Mouse (Mus musculus): ENCODE results near the gene Dync1i1.

Dync1i1 gene

DNA sequence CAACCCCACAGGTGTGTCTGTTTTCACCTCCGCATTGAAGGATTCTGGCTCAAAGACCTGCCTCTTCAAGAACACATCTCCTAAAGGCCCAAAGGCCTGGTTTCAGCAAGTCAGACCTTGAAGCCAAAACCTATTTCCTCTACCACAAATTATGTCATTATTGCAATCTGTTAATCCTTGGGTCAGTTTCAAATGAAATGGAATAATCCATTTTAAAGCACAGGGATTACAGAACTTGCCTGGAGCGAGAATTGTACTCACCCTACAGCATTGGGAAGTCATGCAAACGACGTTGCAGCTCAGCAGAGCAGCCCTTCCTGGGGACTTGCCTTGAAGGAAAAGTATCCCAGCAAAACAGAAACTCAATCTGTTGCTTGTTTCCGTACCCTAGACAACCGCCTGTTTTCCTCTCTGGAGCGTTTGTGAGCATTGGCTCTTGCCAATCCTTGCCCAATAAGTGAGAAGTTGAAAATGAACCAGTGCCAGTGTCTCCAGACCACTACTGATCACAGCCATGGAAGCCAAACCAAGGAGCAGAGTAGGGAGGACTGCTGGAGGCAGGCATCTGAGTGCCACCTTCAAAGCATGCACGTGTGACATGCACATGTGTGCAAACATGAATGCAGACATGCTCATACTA, 241.5 kb downstream of the Dync1i1 start:
- DNase-seq (ENCODE audit: low read depth, low spot score), result no peak

DNA sequence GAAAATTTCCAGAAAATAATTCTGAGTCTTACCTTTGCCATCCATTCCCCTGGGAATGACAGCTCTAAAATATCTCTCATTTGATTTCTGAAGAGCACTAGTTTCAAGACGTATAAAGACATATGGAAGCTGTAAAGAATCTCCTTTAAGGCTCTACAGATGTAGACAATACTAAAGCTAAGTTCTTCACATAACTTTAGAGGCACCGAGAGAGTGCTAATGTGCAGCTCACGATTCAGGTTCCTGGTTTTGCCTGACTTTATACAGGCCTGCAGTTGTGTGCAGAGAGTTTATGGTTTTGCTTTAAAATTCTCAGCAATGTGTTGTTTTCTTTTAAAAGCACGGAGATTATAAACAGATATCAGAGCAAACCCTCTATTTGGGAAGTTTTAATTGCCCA, 242.1 kb downstream of the Dync1i1 start:
- no peak for DNase-seq (ENCODE audit: low read depth, low spot score)

DNA sequence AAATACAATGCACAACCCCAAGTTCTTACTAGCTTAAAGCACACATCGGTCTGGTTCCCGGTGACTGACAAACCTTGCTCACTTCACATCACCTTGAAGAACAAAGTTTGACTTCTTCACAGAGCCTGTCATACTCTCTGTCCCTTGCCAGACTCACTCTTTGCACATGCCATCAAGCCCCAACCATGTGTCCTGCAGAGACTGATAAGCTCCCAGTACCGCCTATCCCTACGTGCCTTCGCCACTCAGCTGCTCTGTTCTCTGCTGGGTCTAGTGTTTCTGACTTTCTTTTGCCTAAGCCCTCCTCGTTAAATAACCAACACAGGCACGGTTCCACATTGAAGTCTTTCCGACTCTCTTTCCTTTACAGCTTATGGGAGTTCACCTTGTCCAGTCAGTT, 244.2 kb downstream of the Dync1i1 start:
- DNase-seq (ENCODE audit: low read depth, low spot score), result no peak

DNA sequence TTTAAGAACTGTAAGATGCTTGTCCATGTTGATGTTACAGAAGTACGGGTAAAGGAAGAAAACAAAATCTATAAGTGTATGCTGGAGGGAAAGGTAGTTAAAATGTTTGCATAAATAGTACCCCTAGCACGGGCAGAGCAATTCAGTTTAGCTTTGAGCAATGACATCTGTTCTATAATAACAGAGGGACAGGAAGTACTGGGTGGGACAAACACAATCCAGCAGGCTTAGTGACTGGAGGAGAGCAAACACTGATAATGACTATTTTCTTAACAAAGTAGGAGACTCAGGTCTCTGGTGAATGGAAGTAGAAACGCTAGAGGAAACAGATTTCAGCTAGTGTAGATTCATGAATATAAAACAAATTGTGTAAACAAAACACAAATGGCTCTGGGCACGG, 250.8 kb downstream of the Dync1i1 start:
- no peak for DNase-seq (ENCODE audit: low read depth, low spot score)

DNA sequence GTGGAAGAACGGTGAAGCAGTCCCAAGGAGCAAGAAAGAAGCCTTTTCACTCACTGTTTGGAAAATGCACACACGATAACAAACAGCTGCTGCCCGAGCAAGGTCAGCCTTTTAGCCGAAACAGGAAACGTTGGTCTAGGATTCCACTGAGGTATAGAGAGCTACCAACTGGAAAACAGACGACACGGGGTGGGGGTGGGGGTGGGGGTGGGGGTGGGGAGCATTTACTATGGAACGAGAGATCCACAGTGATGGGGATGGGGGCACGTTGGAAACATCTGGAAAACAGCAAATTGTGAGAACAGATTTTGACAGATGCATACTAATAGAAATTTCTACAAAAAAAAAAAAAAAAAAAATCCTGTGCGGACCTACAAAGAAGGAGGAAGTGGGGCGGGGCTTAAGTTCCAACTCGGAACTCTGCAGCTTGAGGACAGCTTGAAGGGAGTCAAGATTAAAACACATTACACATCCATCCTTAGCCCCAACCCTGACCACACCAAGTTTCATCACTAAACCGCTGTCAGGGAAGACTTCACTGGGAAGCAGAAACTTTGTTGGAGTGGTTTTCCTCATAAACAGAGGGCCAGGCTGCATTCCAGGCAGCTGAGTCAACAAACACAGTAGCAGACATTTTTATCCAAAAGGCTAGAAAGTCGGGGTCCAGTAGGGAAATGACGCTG, 251.9 kb downstream of the Dync1i1 start:
- DNase-seq (ENCODE audit: low read depth, low spot score), result peak; percentile 48

DNA sequence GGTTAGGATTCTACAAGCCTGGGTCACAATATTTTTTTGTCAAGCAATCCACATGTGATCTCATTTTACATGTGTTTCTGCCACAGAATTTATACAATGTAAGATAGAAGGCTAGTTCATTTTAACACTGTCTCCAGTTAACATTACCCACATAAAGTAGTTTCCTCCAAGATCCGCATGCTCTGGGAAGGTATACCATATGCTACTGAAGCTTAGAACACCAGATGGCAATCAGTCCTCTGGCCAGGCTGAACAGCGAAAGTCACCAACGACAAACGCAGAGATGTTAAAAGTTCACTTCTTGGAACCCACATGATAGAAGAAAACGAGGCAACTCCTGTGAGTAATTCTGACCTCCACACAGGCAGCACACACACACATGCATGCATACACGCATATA, 265.8 kb downstream of the Dync1i1 start:
- DNase-seq (ENCODE audit: low read depth, low spot score), result no peak

DNA sequence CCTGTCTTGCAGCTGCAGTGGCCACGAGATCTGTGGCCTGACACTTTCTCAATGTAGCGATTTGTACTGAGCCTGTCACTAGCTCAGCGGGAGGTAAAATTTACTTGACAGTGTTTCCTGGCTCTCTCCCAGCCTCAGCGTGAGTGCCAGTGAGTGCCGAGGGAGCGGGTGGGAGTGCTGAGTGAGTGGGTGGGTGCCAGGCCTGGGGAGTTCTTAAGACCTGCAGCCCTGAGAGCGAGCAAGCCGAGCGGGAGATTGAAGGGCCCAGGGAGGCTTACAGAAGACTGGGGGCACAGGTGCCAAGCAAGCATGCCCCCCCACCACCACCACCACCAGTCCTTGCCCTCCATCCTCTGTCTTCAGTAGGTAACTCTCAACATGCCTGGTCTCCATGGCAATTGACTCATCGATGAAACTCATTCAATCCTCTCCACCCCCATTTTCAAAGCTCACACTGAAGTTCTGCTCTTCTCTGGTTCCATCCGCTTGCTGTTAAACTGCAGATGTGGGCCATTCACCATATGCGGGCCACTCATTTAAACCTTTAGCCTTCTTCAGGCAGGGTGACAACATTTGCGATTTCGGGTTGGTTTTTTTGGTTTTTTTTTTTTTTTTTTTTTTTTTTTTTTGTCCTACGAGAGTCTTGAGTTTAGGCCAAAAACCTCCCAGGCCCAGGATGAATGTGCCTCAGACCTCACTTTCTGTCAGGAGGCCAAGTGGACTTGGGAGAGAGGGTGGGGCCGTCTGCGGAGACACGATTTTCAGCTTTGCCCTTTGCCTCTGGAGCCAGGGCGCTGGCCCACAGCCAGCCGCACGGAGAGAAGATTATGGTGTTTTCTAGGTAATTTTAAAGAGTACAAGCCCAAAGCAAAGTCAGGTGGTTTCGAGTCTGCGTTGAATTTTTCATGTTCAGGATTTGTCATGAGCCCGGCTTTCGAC, 266.6 kb downstream of the Dync1i1 start:
- DNase-seq (ENCODE audit: low read depth, low spot score), result peak; percentile 23

DNA sequence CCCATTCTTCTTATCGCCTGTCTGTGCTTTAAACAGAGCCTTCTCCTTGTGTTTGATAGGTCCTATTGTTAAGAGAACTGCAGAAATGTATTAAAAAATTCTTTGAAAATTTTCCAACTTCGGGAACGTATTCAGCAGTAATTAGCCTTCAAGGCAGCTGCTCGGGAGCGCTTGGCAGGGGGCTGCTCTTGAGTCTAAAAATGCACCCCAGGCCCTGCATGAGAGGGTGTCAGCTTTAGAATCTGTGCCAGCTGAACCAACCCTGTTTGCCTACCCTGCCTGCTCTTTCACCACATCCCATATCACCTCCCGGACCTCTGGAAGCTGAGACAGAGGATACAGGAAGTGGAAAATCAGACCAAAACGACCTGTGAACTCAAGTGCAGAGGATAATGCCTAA, 267.6 kb downstream of the Dync1i1 start:
- DNase-seq (ENCODE audit: low read depth, low spot score), result no peak

DNA sequence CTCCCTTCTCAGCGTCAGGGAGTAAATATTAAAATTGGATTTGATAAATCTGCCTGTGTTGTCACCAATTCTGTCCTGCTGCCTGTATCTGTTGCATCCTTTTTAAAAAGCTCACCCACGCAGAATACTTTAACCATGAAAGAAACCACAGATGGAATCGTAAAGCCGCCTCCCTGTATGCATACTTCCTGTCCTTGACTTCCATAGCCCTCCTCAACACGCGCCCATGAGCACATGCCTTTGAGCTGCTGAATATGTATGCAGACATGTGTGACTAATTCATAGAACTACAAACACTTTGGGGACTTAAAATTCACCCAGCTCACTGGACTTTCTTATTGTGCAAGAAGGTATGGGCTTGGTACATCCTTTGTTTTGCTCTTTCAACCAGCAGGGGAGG, 272.1 kb downstream of the Dync1i1 start:
- no peak for DNase-seq (ENCODE audit: low read depth, low spot score)

DNA sequence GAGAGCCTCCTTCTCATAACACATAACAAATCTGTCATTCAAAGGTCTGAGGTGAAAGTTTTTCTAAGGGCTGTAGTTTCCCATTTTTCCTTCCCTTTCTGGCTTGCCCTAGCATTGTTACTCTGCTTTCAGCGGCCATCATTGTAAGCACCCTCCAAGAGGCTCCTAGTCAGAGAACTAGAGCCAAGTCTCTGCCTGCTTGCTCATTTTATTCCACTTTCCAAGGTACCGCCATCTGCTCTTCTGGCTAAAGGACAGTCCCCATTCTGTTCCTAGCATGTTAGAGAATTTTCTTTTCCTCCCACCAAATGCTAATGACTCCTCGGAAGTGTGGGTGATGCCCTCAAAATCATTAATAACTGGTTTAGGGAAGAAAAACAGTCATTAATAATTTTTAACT, 276.6 kb downstream of the Dync1i1 start:
- no peak for DNase-seq (ENCODE audit: low read depth, low spot score)

DNA sequence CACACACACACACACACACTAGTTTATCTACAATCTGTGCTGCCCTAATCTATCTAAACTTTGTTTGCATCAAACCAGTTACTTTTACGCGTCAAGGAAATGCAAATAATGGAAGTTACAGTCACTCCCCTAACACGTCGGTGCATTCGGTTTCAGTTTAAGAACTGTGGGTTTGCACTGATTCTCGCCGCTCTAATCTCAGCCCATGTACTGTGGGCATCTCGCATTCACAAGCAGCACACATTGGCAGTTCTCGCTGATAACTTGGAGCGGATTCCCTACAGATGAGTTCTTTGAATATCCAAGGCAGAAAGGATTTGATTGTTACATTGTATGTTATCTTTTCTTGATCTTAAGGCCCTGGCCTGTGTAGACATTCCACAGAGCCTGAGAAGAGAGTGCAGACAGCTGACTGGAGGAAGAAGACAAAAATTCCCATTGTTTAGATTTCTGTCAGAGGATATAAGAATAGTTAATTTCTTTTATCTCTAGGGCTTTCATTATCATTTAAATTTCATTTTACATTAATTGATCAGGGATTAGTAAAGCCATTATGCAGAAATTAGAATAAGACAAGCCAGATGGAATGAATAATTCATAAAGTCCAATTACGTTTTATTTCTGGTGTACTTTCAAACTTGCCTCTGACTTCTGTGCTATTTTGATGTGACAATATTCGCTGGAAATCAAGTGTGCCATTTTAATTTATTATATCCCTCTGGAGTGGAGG, 279.5 kb downstream of the Dync1i1 start:
- no peak for DNase-seq (ENCODE audit: low read depth, low spot score)

DNA sequence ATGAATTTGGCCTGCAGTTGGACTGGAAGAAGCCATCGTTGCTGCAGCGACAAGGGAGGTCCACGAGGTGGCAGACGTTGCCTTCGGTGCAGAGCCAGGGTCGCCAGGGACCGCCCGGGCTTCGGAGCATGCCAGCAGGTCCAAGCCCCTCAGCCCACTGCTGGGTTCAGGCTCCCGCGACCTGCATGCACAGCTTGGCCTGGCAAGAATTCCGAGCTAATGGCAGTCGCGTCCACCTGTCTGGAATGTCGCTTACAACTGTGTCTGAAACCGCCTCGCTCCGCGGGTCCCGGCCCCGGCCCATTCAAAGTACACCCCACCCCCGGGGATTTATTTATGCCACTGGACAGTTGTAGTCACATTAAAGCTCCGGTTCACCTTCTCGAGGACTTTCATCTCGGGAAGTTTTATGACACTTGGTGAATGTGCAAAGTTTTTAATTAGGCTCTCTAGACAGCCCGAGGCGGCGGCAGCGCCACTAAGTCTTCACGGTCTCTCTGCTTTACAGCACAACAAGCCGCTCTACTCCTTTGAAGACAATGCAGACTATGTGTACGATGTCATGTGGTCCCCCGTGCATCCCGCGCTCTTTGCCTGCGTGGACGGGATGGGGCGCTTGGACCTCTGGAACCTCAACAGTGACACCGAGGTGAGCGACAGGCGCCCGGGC, 280.5 kb downstream of the Dync1i1 start:
- DNase-seq (ENCODE audit: low read depth, low spot score), result peak; percentile 76

DNA sequence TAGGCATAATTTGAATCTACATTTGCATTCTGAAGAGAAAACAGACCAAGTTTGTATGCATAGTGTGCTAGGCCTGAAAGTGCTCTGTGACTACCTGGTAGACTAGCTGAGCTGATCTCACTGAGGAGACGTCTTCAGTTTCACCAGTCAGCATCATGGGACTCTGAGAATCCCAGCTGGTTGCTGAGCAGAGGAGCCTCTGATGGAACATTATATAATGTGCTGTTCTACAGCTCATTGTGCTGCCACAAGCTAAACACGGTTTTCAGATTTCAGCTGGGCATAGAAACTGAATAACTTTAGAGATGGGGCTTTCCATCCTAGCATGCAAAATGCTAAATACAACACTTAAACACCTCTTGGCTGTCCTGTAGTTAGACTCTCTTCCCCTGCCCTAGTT, 285.9 kb downstream of the Dync1i1 start:
- DNase-seq (ENCODE audit: low read depth, low spot score), result no peak

DNA sequence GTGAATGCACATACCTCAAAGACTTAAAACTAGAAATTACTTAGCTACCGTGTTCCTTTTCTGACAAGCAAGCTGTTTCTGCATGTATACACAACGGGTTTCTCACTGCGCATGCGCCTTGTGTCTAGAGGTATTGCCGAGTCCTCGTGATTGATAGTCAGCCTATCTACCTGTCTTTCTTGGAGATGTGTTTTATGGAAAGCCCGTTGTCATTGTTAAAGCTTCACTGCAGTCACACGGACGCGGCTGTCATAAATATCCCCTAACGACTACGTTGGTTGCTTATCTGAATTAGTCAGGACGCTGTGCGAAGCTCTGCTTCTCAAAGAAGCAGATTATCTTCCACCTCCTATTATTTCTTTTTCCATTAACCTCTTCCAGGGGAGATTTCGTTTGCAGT, 290.2 kb downstream of the Dync1i1 start:
- no peak for DNase-seq (ENCODE audit: low read depth, low spot score)

DNA sequence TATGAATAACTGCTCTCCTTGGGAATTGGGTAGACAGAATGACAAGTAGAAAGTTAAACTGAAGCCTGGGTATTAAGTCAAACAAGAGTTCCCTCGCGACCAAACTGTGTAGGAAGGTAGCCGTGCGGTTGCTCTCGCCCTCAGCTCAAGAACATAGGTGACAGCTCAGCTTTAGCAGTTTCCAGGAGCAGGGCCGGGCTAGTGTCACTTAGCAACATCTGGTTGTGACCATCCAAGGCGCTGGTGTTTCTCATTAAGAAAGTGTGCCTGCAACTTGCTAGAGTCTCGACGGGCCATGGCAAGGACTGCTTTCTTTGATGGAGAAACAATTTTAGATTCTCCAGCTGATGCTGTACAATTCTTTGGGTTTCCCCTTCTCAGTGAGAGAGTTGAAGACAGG, 291.5 kb downstream of the Dync1i1 start:
- no peak for DNase-seq (ENCODE audit: low read depth, low spot score)

DNA sequence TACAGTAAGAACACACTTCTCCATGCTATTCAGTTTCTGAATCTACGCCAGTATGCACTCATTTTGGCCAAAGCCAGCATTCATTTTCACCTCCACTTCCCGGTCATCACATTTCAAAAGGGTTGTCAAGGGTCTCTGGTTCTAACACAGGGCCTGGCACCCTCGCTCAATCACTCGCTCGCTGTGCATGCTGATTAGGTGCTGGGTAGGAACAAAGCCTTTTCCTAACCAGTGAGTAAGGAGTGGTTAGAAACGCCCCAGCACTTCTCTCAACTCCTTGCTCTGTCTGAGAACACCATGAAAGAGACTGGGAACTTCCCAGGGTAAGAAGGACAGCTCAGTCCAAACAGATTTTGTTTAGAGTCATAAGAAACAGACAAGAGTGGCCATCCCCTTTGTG, 298.5 kb downstream of the Dync1i1 start:
- peak; percentile 23 for DNase-seq (ENCODE audit: low read depth, low spot score)

DNA sequence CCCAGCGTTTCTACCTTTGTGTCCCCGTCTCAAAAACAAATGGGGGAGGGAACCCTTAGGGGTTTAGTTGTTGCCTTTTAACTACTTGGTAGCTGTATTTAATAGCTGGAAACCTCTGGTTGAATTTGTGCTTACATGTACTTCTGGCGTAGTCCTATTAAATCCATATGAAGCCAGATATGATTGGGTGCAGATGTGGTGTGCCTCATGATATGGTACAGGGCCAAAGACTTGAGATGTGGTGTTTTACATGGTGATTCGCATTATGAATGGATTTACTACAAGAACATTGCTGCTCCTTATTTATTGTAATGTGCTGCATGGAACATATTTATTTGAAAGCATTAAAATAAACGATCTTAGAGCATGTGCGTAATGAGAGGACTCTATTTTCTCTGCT, 302.2 kb downstream of the Dync1i1 start:
- DNase-seq (ENCODE audit: low read depth, low spot score), result no peak

DNA sequence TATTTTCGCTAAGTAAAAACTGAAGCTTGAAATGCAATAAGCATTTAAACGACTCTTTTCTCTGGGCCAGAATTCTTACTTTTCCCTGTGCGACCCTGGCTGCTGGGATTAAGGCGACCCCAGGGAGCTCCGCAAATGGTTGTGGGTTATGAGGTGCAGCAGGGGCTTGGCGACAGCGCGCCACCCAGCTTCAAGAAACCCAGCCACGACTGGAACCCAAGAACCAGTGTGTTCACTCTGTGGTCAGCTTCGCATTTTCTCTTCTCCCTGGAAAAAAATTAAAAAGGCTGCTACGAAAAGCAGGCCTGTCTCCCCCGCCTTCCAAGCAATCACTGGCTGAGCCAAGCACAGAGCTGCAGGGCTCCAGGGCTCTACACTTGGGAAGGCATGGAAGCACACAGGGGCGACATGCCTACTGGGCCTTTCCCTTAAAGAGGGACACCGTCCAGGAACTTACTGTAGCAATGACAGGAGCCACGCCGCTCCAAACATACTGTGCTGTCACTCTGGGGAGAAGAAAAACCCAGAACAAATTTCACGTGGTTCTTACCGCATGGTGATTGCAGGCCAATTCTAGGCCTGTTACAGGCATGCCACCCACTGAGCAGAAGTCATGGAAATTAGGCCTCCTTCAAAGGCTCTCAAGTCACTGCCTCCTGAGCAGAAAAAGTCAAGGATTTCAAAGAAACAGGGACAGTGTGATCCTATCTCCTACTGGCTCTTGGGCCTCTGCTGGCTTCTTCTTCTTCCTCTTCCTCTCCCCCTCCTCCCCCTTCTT, 313.5 kb downstream of the Dync1i1 start:
- DNase-seq (ENCODE audit: low read depth, low spot score), result peak; percentile 65

DNA sequence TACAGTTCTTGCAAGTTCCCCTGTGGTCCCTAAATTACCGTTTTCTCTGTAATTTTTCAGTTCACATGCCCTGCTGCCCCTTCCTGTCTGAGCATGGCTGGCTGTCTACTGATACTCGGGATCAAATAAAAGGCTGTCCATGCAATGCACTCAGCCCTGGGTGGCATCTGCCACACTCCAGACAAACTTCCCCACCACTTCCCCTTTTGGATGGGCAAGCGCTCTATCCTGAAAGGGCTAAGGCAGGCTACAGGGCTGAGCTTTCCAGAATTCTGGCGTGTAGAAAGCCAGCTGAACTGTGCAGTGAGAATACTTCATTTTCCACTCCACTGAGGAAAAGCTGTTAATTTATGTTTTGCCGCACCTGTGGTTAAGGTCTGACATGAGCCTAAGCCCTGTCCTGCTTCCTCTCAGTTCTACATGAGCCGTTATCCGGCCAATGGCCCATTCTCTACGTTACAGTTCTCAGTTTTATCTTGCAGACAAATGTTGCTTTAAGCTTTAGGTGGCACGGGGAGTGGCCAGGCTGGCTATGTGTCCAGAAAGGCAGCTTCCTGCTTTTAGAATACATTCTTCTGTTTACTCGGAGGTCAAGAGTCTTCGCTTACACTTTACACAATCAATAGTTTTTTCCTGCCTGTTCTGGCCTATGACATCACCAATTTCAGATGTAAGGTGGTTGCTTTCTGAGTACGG, 321.4 kb downstream of the Dync1i1 start:
- DNase-seq (ENCODE audit: low read depth, low spot score), result no peak

DNA sequence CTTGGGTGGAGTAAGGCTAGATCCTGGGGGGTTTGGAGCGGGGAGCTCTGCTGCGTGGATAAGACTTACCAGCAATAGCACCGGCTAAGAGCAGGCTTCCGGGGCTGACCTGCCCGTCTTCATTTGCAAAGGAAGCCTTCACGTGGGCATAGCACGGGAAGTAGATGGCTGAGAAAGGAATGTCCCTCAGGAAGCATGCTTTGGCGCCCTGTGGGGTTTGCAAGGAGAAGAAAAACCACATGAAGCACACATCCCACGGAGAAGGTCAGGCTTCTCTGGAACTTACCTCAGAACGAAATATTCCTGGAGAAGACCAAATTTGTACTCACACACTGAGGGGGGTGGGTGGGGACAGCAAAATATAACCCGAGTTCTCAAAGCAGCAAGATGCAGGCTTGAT, 327.3 kb downstream of the Dync1i1 start:
- peak; percentile 85 for DNase-seq (ENCODE audit: low read depth, low spot score)

Data from R1 (cell line).